Mouse (Mus musculus): ENCODE data around the gene Mmp15. TPM values are rescaled to one million over a fixed set of nuclear protein-coding genes. Genes with fewer than 3 reads are reported as not detected.
A peak's percentile ranks its signal among the peaks of the same experiment; 100 is the strongest.

The Mmp15 gene
- polyA plus RNA-seq, 1 experiment from 2014 or later: 25.6 TPM

DNA sequence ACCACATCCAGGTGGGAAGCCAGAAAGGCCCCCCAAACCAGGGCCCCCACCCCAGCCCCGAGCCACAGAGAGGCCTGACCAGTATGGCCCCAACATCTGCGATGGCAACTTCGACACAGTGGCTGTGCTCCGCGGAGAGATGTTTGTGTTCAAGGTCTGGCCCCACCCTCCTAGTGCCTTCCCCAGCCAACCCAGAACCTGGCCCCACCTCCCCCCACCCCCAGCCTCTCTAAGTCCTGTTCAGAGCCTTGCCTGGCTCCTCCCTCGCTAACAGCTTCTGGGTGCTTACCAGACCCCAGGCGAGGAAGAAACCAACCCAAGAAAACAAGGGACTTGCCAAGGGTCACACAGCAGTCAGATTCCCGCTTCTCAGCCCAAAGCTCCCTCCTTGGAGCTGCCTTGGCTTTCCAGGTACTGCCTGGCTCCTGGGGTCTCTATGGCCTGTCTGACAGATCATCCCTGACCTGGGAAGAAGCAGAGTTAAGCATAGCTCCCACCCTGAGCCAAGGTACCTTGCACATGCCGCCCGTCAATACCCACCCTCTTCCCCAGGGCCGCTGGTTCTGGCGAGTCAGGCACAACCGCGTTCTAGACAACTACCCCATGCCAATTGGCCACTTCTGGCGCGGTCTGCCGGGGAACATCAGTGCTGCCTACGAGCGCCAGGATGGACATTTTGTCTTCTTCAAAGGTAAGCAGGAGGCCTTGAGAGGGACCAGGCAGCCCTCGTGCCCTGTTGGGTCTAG is 17.7 kb downstream of the Mmp15 start:
- peaks cover 33% of the 10 kb centered on the region; the same call in 1 of the 2 replicates for H3K36me3 ChIP-seq (ENCODE audit: insufficient read depth)
- peak overlapping the region; percentile 18; the same call in 1 of the 2 replicates for H3K4me3 ChIP-seq (ENCODE audit: low read depth, low read length)
- peak overlapping the region; percentile 38 for H3K9ac ChIP-seq
- no peak overlapping the region for H3K27ac ChIP-seq (ENCODE audit: low read depth)
- WGBS: 42% methylated on average over 20 of the region's 20 CpGs
- peaks cover 5% of the 10 kb centered on the region; the same call in 1 of the 2 replicates for H3K4me1 ChIP-seq (ENCODE audit: insufficient read depth)
- DNase-seq (peak; percentile 59), ATAC-seq (ENCODE audit: insufficient read depth) (peak; percentile 84)
- TF ChIP-seq CTCF (IDR thresholded peaks at IDR 0.05; ENCODE audit: low read depth): no peak
- peak overlapping the region; percentile 56 for H3K4me2 ChIP-seq
- H3K9me3 ChIP-seq (ENCODE audit: low read depth, low read length): no peaks in the 10 kb centered on the region
- H3K27me3 ChIP-seq (ENCODE audit: insufficient read depth, low read length): no peaks in the 10 kb centered on the region

DNA sequence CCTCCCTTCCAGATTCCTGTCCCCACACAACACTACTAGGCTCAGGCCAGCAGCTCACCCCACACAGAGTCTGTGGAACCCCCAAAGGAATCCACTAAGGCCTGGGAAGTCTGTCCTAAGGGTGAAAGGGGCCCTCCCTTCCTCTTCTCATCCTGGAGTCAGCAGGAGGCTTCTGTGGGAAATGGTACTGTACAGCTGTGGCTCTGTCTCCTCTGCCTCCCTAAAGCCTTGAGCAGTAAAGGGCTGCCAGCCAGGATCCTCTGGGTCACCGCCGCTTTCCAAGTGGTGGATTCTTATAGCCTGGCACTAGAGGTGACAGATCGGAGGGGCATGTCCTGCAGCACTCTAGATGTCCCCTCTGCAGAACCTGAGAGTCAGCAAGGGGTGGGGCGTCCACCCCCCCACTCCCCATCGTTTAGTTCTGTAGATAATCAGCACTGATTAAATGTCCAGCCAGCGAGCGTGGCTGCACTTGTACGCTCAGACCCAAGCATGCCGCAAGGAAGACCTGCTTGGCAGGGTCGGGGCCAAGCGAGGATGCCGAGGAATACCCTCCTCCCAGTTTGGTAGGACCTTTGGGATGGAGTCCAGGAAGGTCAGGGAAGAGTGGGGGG is 21.4 kb downstream of the Mmp15 start:
- no peak for TF ChIP-seq CTCF (IDR thresholded peaks at IDR 0.05; ENCODE audit: low read depth)
- Histone ChIP-seq H3K4me2 (no peak overlapping the region), H3K9me3 (ENCODE audit: low read depth, low read length) (no peaks in the 10 kb centered on the region), H3K36me3 (ENCODE audit: insufficient read depth) (peaks cover 24% of the 10 kb centered on the region; the same call in 1 of the 2 replicates), H3K27ac (ENCODE audit: low read depth) (no peak overlapping the region), H3K9ac (no peak overlapping the region), H3K4me1 (ENCODE audit: insufficient read depth) (peaks cover 16% of the 10 kb centered on the region), H3K4me3 (ENCODE audit: low read depth, low read length) (no peak overlapping the region), H3K27me3 (ENCODE audit: insufficient read depth, low read length) (no peaks in the 10 kb centered on the region)
- no peak for ATAC-seq (ENCODE audit: insufficient read depth)
- 50% methylated on average over 12 of the region's 12 CpGs for WGBS
- DNase-seq: no peak

DNA sequence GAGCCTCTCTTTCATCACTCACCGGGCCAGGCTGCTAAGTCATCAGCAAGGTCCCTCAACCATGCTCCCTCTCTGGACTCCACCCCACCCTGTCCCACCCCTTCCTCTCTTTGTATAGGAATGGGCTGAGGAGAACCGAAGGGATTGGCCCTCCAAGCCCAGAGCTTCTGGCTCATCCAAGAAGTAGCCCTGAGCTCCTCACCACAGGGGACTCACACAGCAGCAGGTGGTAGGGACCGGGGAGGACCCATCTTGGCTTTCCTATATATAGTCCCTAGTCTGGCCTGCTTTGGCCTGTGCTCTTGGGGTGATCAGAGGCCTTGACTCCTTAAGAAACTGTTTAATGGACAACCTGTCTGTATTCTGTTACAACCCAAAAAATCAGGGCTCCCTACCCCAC is 22.4 kb downstream of the Mmp15 start:
- ATAC-seq (ENCODE audit: insufficient read depth): no peak
- TF ChIP-seq CTCF (IDR thresholded peaks at IDR 0.05; ENCODE audit: low read depth): no peak
- H3K4me3 ChIP-seq (ENCODE audit: low read depth, low read length): no peak overlapping the region
- 71% methylated on average over 3 of the region's 3 CpGs for WGBS
- H3K27ac ChIP-seq (ENCODE audit: low read depth): no peak overlapping the region
- no peak for DNase-seq
- no peaks in the 10 kb centered on the region for H3K27me3 ChIP-seq (ENCODE audit: insufficient read depth, low read length)
- H3K4me2 ChIP-seq: no peak overlapping the region
- H3K36me3 ChIP-seq (ENCODE audit: insufficient read depth): peaks cover 18% of the 10 kb centered on the region; the same call in 1 of the 2 replicates
- no peaks in the 10 kb centered on the region for H3K9me3 ChIP-seq (ENCODE audit: low read depth, low read length)
- peaks cover 17% of the 10 kb centered on the region for H3K4me1 ChIP-seq (ENCODE audit: insufficient read depth)
- H3K9ac ChIP-seq: no peak overlapping the region

DNA sequence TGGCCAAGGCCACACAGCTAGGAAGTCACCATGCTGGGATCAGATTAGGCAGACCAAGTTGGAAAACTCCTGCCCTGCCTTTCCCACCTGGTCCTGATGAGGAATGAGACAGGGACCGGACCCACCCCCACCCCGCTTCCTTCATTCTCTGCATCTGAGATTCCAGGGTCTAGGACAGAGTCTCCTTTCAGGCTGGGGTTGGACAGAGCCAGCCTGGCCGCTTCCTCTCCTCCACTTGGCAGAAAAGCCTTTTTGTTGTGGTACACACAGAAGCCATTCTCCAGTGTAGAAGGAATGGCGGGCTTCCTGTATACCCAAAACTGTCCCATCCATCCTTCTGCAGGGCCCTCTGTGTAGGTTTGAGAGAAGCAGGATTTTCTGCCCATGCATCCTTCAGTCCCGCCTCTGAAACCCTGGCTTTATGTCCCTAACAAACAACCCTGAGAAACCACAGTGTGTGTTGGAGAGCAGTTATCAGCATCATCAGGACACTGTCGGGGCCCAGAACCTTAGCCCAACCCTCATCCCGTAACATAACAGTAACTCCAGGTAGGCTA is 23.4 kb downstream of the Mmp15 start:
- H3K27me3 ChIP-seq (ENCODE audit: insufficient read depth, low read length): no peaks in the 10 kb centered on the region
- no peak overlapping the region for H3K4me2 ChIP-seq
- H3K36me3 ChIP-seq (ENCODE audit: insufficient read depth): peaks cover 17% of the 10 kb centered on the region; the same call in 1 of the 2 replicates
- peaks cover 12% of the 10 kb centered on the region for H3K4me1 ChIP-seq (ENCODE audit: insufficient read depth)
- no peak overlapping the region; the same call in 1 of the 2 replicates for H3K27ac ChIP-seq (ENCODE audit: low read depth)
- no peak overlapping the region for H3K4me3 ChIP-seq (ENCODE audit: low read depth, low read length)
- no peaks in the 10 kb centered on the region for H3K9me3 ChIP-seq (ENCODE audit: low read depth, low read length)
- no peak overlapping the region for H3K9ac ChIP-seq
- 80% methylated on average over 7 of the region's 7 CpGs for WGBS
- TF ChIP-seq CTCF (IDR thresholded peaks at IDR 0.05; ENCODE audit: low read depth): no peak
- no peak for DNase-seq
- no peak for ATAC-seq (ENCODE audit: insufficient read depth)

DNA sequence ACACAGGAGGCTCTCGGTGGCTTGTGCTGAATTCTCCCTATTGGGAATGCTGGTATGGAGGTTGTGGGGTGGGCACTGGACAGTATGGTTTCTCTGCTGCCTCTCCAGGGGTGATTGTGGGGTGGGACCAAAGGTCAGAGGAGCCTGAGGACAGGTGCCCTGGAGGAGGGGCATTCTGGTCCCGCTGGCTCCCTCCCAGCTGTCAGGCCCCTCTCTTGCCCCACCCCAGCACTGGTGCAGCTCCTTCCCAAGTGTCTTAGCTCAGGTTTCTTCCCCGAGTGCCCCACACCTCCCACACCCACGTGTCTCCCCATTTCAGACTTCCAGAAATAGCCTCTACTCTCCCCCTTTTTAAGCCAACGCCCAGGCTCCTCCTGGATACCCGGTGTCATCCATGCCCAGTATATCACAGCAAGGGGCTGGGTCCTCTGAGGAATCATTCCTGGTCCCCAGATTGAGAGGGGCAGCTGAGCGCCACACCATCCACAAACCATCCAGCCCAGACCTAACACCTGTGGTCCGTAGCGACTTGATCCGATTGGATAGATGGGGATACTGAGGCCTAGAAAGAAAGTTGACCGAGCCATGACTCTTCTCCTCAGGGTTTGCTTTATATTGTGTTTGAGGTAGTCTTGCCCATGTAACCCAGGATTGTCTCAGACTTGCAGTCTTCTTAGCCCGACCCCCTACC is 24.4 kb downstream of the Mmp15 start:
- ATAC-seq (ENCODE audit: insufficient read depth) (no peak), DNase-seq (no peak)
- no peaks in the 10 kb centered on the region for H3K27me3 ChIP-seq (ENCODE audit: insufficient read depth, low read length)
- no peak for TF ChIP-seq CTCF (IDR thresholded peaks at IDR 0.05; ENCODE audit: low read depth)
- no peak overlapping the region for H3K4me2 ChIP-seq
- WGBS: 76% methylated on average over 12 of the region's 12 CpGs
- peaks cover 12% of the 10 kb centered on the region for H3K4me1 ChIP-seq (ENCODE audit: insufficient read depth)
- no peak overlapping the region for H3K4me3 ChIP-seq (ENCODE audit: low read depth, low read length)
- H3K9me3 ChIP-seq (ENCODE audit: low read depth, low read length): no peaks in the 10 kb centered on the region
- H3K27ac ChIP-seq (ENCODE audit: low read depth): 0 out of 2 replicates have a peak overlapping the region, but pooled peaks have one; percentile 80
- peaks cover 10% of the 10 kb centered on the region; the same call in 1 of the 2 replicates for H3K36me3 ChIP-seq (ENCODE audit: insufficient read depth)
- H3K9ac ChIP-seq: no peak overlapping the region

DNA sequence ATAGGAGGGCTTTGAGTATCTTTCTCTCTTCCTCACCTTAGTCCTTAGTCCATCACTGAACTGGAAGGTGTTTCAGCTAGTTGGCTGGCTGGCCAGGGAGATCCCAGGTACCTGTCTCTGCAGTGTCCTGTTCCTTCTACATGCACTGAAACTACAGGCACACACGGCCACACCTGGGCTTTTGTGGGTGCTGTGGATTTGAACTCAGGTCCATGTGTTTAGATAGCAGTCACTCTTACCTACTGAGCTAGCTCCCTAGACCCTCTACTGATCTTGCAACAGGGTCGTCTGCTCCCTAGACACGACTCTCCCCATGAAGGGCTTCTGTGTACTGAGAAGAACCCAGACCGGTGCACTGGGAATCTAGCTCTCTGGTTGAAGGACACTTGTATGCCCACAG is 25.0 kb downstream of the Mmp15 start:
- 60% methylated on average over 4 of the region's 4 CpGs for WGBS
- H3K9me3 ChIP-seq (ENCODE audit: low read depth, low read length): no peaks in the 10 kb centered on the region
- DNase-seq: no peak
- no peaks in the 10 kb centered on the region for H3K27me3 ChIP-seq (ENCODE audit: insufficient read depth, low read length)
- no peak overlapping the region for H3K4me3 ChIP-seq (ENCODE audit: low read depth, low read length)
- TF ChIP-seq CTCF (IDR thresholded peaks at IDR 0.05; ENCODE audit: low read depth): no peak
- H3K4me2 ChIP-seq: no peak overlapping the region; the same call in 1 of the 2 replicates
- H3K36me3 ChIP-seq (ENCODE audit: insufficient read depth): peaks cover 3% of the 10 kb centered on the region; the same call in 1 of the 2 replicates
- peak overlapping the region; percentile 80 for H3K27ac ChIP-seq (ENCODE audit: low read depth)
- H3K4me1 ChIP-seq (ENCODE audit: insufficient read depth): peaks cover 12% of the 10 kb centered on the region
- no peak overlapping the region for H3K9ac ChIP-seq
- no peak for ATAC-seq (ENCODE audit: insufficient read depth)
